Comparison of ENCODE assay signal across 8 mouse cellular contexts in genomic region chr7:45180896-45181477, GRCm38 (mm10). TPM values are rescaled to one million over a fixed set of nuclear protein-coding genes. Genes with fewer than 3 reads are reported as not detected.
DNase-seq lines count a peak whose midpoint lies in the region; ATAC-seq and TF ChIP-seq lines count a peak whose summit lies in the region.
"Had no signal": no experiment of that assay in that cellular context is flagged by ENCODE, and none has a peak within 500 bp of the region (broad histone marks: within the 10 kb centered on the region; RNA-seq: fewer than 3 reads in every experiment).

Pth2 (plus strand) TSS chr7:45180995.

- no peak within 1 kb of the TSS for H3K9ac ChIP-seq in lung, postnatal 0 days (replicated peaks; ENCODE audit: low read depth)
- H3K9ac ChIP-seq in liver, embryonic 13.5 days, result no peak within 1 kb of the TSS
- H3K9ac ChIP-seq in stomach, embryonic 16.5 days (ENCODE audit: low read length), result no peak within 1 kb of the TSS

- H3K4me2 ChIP-seq in lung, postnatal 0 days (replicated peaks; ENCODE audit: low read depth, low read length), result 0 out of 2 replicates have a peak within 1 kb of the TSS, but pooled peaks have one; percentile 54
- H3K4me2 ChIP-seq in liver, embryonic 13.5 days, result peak within 1 kb of the TSS; percentile 64
- H3K4me2 ChIP-seq in stomach, embryonic 16.5 days (ENCODE audit: low read depth, low read length), result no peak within 1 kb of the TSS

- no peaks in the 10 kb centered on the region for H3K36me3 ChIP-seq in lung, postnatal 0 days (ENCODE audit: insufficient read depth, low read length)
- no peaks in the 10 kb centered on the region for H3K36me3 ChIP-seq in hindbrain, embryonic 10.5 days
- H3K36me3 ChIP-seq in liver, embryonic 13.5 days, result no peaks in the 10 kb centered on the region
- H3K36me3 ChIP-seq in stomach, embryonic 16.5 days (ENCODE audit: control insufficient read depth, insufficient read depth, low read length), result no peaks in the 10 kb centered on the region

- no peak for TF ChIP-seq EP300 in lung, postnatal 0 days (IDR thresholded peaks at IDR 0.05)

- no peak for DNase-seq in lung, postnatal 0 days (ENCODE audit: low spot score)
- DNase-seq in lung, postnatal 14 days, result no peak
- no peak for DNase-seq in hindbrain, embryonic 10.5 days (ENCODE audit: low spot score)
- DNase-seq in liver, embryonic 13.5 days, result no peak
- no peak for DNase-seq in adrenal gland, adult (ENCODE audit: inconsistent age in 2 of 2, low spot score in 1 of 2)
- DNase-seq in spleen, postnatal 14 days (ENCODE audit: low spot score in 2 of 2), result no peak
- DNase-seq: kidney, adult 2 months had no signal

- TF ChIP-seq CTCF in lung, postnatal 0 days (IDR thresholded peaks at IDR 0.05), result no peak

- H3K27ac ChIP-seq in lung, postnatal 0 days (ENCODE audit: low read length), result no peak within 1 kb of the TSS
- no peak within 1 kb of the TSS for H3K27ac ChIP-seq in hindbrain, embryonic 10.5 days
- H3K27ac ChIP-seq in liver, embryonic 13.5 days, result no peak within 1 kb of the TSS
- no peak within 1 kb of the TSS for H3K27ac ChIP-seq in stomach, embryonic 16.5 days (ENCODE audit: low read length)

- no peaks in the 10 kb centered on the region for H3K9me3 ChIP-seq in lung, postnatal 0 days (ENCODE audit: low read length)
- H3K9me3 ChIP-seq in hindbrain, embryonic 10.5 days, result no peaks in the 10 kb centered on the region
- H3K9me3 ChIP-seq in liver, embryonic 13.5 days (replicated peaks), result no peaks in the 10 kb centered on the region
- no peaks in the 10 kb centered on the region for H3K9me3 ChIP-seq in stomach, embryonic 16.5 days (replicated peaks; ENCODE audit: control insufficient read depth, low read length)

- H3K27me3 ChIP-seq in lung, postnatal 0 days (replicated peaks; ENCODE audit: insufficient read depth, low read length), result peaks cover 78% of the 10 kb centered on the region
- peaks cover 100% of the 10 kb centered on the region for H3K27me3 ChIP-seq in hindbrain, embryonic 10.5 days (ENCODE audit: insufficient read depth, poor library complexity, severe bottlenecking)
- peaks cover 100% of the 10 kb centered on the region for H3K27me3 ChIP-seq in liver, embryonic 13.5 days
- H3K27me3 ChIP-seq in stomach, embryonic 16.5 days (ENCODE audit: control insufficient read depth, insufficient read depth, low read length), result peaks cover 87% of the 10 kb centered on the region

- no peak for ATAC-seq in lung, postnatal 0 days
- ATAC-seq in liver, embryonic 13.5 days (ENCODE audit: low read depth), result no peak
- no peak for ATAC-seq in stomach, embryonic 16.5 days (ENCODE audit: insufficient read depth, low FRiP score)

- peaks cover 4% of the 10 kb centered on the region; the same call in 1 of the 2 replicates for H3K4me1 ChIP-seq in lung, postnatal 0 days (ENCODE audit: insufficient read depth, low read depth, low read length)
- peaks cover 43% of the 10 kb centered on the region for H3K4me1 ChIP-seq in hindbrain, embryonic 10.5 days (replicated peaks)
- peaks cover 17% of the 10 kb centered on the region for H3K4me1 ChIP-seq in liver, embryonic 13.5 days (replicated peaks)
- H3K4me1 ChIP-seq in stomach, embryonic 16.5 days (ENCODE audit: control insufficient read depth, insufficient read depth, low read length), result peaks cover 4% of the 10 kb centered on the region; the same call in 1 of the 2 replicates

- 23% methylated on average over 17 of the region's 20 CpGs for WGBS in lung, postnatal 0 days
- WGBS in hindbrain, embryonic 10.5 days, result 24% methylated on average over 20 of the region's 20 CpGs
- 18% methylated on average over 20 of the region's 20 CpGs for WGBS in liver, embryonic 13.5 days (ENCODE audit: insufficient replicate concordance)
- WGBS in stomach, embryonic 16.5 days, result 20% methylated on average over 20 of the region's 20 CpGs

- H3K4me3 ChIP-seq in lung, postnatal 0 days (ENCODE audit: low read depth, low read length), result no peak within 1 kb of the TSS
- peak within 1 kb of the TSS; percentile 45 for H3K4me3 ChIP-seq in hindbrain, embryonic 10.5 days
- H3K4me3 ChIP-seq in liver, embryonic 13.5 days (replicated peaks), result peak within 1 kb of the TSS; percentile 42
- 0 out of 2 replicates have a peak within 1 kb of the TSS, but pooled peaks have one; percentile 9 for H3K4me3 ChIP-seq in stomach, embryonic 16.5 days (replicated peaks; ENCODE audit: low read length)

RNA-seq across cellular contexts. Expression of gene Pth2, which starts in this region (rescaled TPM):
- polyA plus RNA-seq in lung, postnatal 0 days (2015; fragmentation: Nextera tagmentation; extraction: Ambion mirVana), result not detected in 2 replicates
- polyA plus RNA-seq in hindbrain, embryonic 10.5 days (2016; fragmentation: Nextera tagmentation; extraction: Ambion mirVana), result not detected in 2 replicates
- polyA plus RNA-seq in liver, embryonic 13.5 days (2015; fragmentation: Nextera tagmentation; extraction: Ambion mirVana), result not detected in 2 replicates
- polyA plus RNA-seq in stomach, embryonic 16.5 days (2015; fragmentation: Nextera tagmentation; extraction: Ambion mirVana), result not detected in 2 replicates
- polyA plus RNA-seq: kidney, adult 2 months had no signal
